Mouse (Mus musculus): ENCODE measurements at regions not wholly inside any gene's neighbourhood (a gene's known extent, or its start where the extent isn't known, plus 50 kb on each side); places are given as distances from the start of the nearest gene placed in this dataset.
A peak's percentile ranks its signal among the peaks of the same experiment; 100 is the strongest.

- no peak overlapping the region for H3K4me3 ChIP-seq (replicated peaks; ENCODE audit: extremely low read depth, low read depth, low read length)
- H3K4me1 ChIP-seq (ENCODE audit: control insufficient read depth, insufficient read depth, low read length): peaks cover 3% of the 10 kb centered on the region
- no peak for TF ChIP-seq POLR2A (IDR thresholded peaks at IDR 0.05; ENCODE audit: borderline replicate concordance, extremely low read depth, low read depth, low read length)
- no peak for TF ChIP-seq CTCF (IDR thresholded peaks at IDR 0.05; ENCODE audit: insufficient read depth, low read length)
- DNase-seq: peak; percentile 69
- WGBS: 5% methylated on average over 18 of the region's 18 CpGs
Observed at GRCm38 (mm10) chr16:31508981-31509380, 86.9 kb downstream of the Bdh1 start.

GRCm38 (mm10) chr16:31510097-31510496 is 88.0 kb downstream of the Bdh1 start:
- peaks cover 3% of the 10 kb centered on the region for H3K4me1 ChIP-seq (ENCODE audit: control insufficient read depth, insufficient read depth, low read length)
- no peak for DNase-seq
- H3K4me3 ChIP-seq (replicated peaks; ENCODE audit: extremely low read depth, low read depth, low read length): no peak overlapping the region
- no peak for TF ChIP-seq CTCF (IDR thresholded peaks at IDR 0.05; ENCODE audit: insufficient read depth, low read length)
- TF ChIP-seq POLR2A (IDR thresholded peaks at IDR 0.05; ENCODE audit: borderline replicate concordance, extremely low read depth, low read depth, low read length): no peak
- 64% methylated on average over 8 of the region's 8 CpGs for WGBS

GRCm38 (mm10) chr16:31518816-31519215 is 96.7 kb downstream of the Bdh1 start:
- H3K4me1 ChIP-seq (ENCODE audit: control insufficient read depth, insufficient read depth, low read length): no peaks in the 10 kb centered on the region
- no peak for DNase-seq
- WGBS: 92% methylated on average over 3 of the region's 3 CpGs
- H3K4me3 ChIP-seq (replicated peaks; ENCODE audit: extremely low read depth, low read depth, low read length): no peak overlapping the region
- TF ChIP-seq POLR2A (IDR thresholded peaks at IDR 0.05; ENCODE audit: borderline replicate concordance, extremely low read depth, low read depth, low read length) (no peak), CTCF (IDR thresholded peaks at IDR 0.05; ENCODE audit: insufficient read depth, low read length) (no peak)

GRCm38 (mm10) chr16:31520081-31520480 is 98.0 kb downstream of the Bdh1 start:
- 83% methylated on average over 9 of the region's 9 CpGs for WGBS
- TF ChIP-seq POLR2A (IDR thresholded peaks at IDR 0.05; ENCODE audit: borderline replicate concordance, extremely low read depth, low read depth, low read length) (no peak), CTCF (IDR thresholded peaks at IDR 0.05; ENCODE audit: insufficient read depth, low read length) (no peak)
- Histone ChIP-seq H3K4me3 (replicated peaks; ENCODE audit: extremely low read depth, low read depth, low read length) (no peak overlapping the region), H3K4me1 (ENCODE audit: control insufficient read depth, insufficient read depth, low read length) (no peaks in the 10 kb centered on the region)
- no peak for DNase-seq

- no peak for DNase-seq
- no peak overlapping the region for H3K4me3 ChIP-seq (replicated peaks; ENCODE audit: extremely low read depth, low read depth, low read length)
- no peaks in the 10 kb centered on the region for H3K4me1 ChIP-seq (ENCODE audit: control insufficient read depth, insufficient read depth, low read length)
- WGBS: 73% methylated on average over 6 of the region's 6 CpGs
- TF ChIP-seq POLR2A (IDR thresholded peaks at IDR 0.05; ENCODE audit: borderline replicate concordance, extremely low read depth, low read depth, low read length): no peak
- no peak for TF ChIP-seq CTCF (IDR thresholded peaks at IDR 0.05; ENCODE audit: insufficient read depth, low read length)
Observed at GRCm38 (mm10) chr16:31521786-31522185, 99.7 kb downstream of the Bdh1 start.

GRCm38 (mm10) chr16:31526711-31527344 is 104.7 kb downstream of the Bdh1 start:
- no peaks in the 10 kb centered on the region; the same call in 1 of the 2 replicates for H3K4me1 ChIP-seq (ENCODE audit: control insufficient read depth, insufficient read depth, low read length)
- no peak overlapping the region for H3K4me3 ChIP-seq (replicated peaks; ENCODE audit: extremely low read depth, low read depth, low read length)
- no peak for TF ChIP-seq POLR2A (IDR thresholded peaks at IDR 0.05; ENCODE audit: borderline replicate concordance, extremely low read depth, low read depth, low read length)
- no peak for DNase-seq
- WGBS: 43% methylated on average over 10 of the region's 10 CpGs

GRCm38 (mm10) chr16:31528596-31529283 is 106.7 kb downstream of the Bdh1 start:
- WGBS: 60% methylated on average over 11 of the region's 11 CpGs
- no peak for TF ChIP-seq POLR2A (IDR thresholded peaks at IDR 0.05; ENCODE audit: borderline replicate concordance, extremely low read depth, low read depth, low read length)
- TF ChIP-seq CTCF (IDR thresholded peaks at IDR 0.05; ENCODE audit: insufficient read depth, low read length): no peak

GRCm38 (mm10) chr16:31529284-31529958 is 107.3 kb downstream of the Bdh1 start:
- Histone ChIP-seq H3K4me3 (replicated peaks; ENCODE audit: extremely low read depth, low read depth, low read length) (no peak overlapping the region), H3K4me1 (ENCODE audit: control insufficient read depth, insufficient read depth, low read length) (no peaks in the 10 kb centered on the region; the same call in 1 of the 2 replicates)
- TF ChIP-seq CTCF (IDR thresholded peaks at IDR 0.05; ENCODE audit: insufficient read depth, low read length) (no peak), POLR2A (IDR thresholded peaks at IDR 0.05; ENCODE audit: borderline replicate concordance, extremely low read depth, low read depth, low read length) (no peak)
- 88% methylated on average over 13 of the region's 13 CpGs for WGBS
- DNase-seq: no peak

More at GRCm38 (mm10) chr16:31528596-31529283, 106.7 kb downstream of the Bdh1 start:
- H3K4me1 ChIP-seq (ENCODE audit: control insufficient read depth, insufficient read depth, low read length): no peaks in the 10 kb centered on the region; the same call in 1 of the 2 replicates
- no peak for DNase-seq
- no peak overlapping the region for H3K4me3 ChIP-seq (replicated peaks; ENCODE audit: extremely low read depth, low read depth, low read length)

GRCm38 (mm10) chr16:31530090-31530489 is 108.0 kb downstream of the Bdh1 start:
- TF ChIP-seq POLR2A (IDR thresholded peaks at IDR 0.05; ENCODE audit: borderline replicate concordance, extremely low read depth, low read depth, low read length) (no peak), CTCF (IDR thresholded peaks at IDR 0.05; ENCODE audit: insufficient read depth, low read length) (no peak)
- no peaks in the 10 kb centered on the region; the same call in 1 of the 2 replicates for H3K4me1 ChIP-seq (ENCODE audit: control insufficient read depth, insufficient read depth, low read length)
- no peak for DNase-seq
- WGBS: 80% methylated on average over 8 of the region's 8 CpGs
- H3K4me3 ChIP-seq (replicated peaks; ENCODE audit: extremely low read depth, low read depth, low read length): no peak overlapping the region
